Mouse (Mus musculus): ENCODE results near the gene Zfp961. TPM values are rescaled to one million over a fixed set of nuclear protein-coding genes. Genes with fewer than 3 reads are reported as not detected.

Zfp961 gene
- polyA plus RNA-seq, 1 experiment from 2014 or later: 17.7 TPM

GRCm38 (mm10) chr8:71968636-71969035, 17.8 kb downstream of the Zfp961 start:
- H3K36me3 ChIP-seq (ENCODE audit: control insufficient read depth, insufficient read depth, low read length): peaks cover 18% of the 10 kb centered on the region
- 93% methylated on average over 6 of the region's 6 CpGs for WGBS

GRCm38 (mm10) chr8:71971945-71972344, 21.1 kb downstream of the Zfp961 start:
- Histone ChIP-seq H3K4me1 (ENCODE audit: control insufficient read depth, insufficient read depth, low read length) (no peaks in the 10 kb centered on the region), H3K27me3 (ENCODE audit: control insufficient read depth, insufficient read depth, low read length) (no peaks in the 10 kb centered on the region), H3K27ac (ENCODE audit: low read depth, low read length) (no peak overlapping the region), H3K9ac (replicated peaks; ENCODE audit: low read depth, low read length) (no peak overlapping the region), H3K4me3 (ENCODE audit: low read depth, low read length) (no peak overlapping the region), H3K9me3 (ENCODE audit: control insufficient read depth, low read length) (no peaks in the 10 kb centered on the region), H3K36me3 (ENCODE audit: control insufficient read depth, insufficient read depth, low read length) (peaks cover 10% of the 10 kb centered on the region), H3K4me2 (ENCODE audit: low read depth, low read length) (no peak overlapping the region)
- WGBS: 80% methylated on average over 1 of the region's 1 CpGs
- ATAC-seq (ENCODE audit: low read depth): no peak

More at GRCm38 (mm10) chr8:71968636-71969035, 17.8 kb downstream of the Zfp961 start:
- Histone ChIP-seq H3K4me3 (ENCODE audit: low read depth, low read length) (no peak overlapping the region), H3K9ac (replicated peaks; ENCODE audit: low read depth, low read length) (no peak overlapping the region), H3K27ac (ENCODE audit: low read depth, low read length) (no peak overlapping the region), H3K27me3 (ENCODE audit: control insufficient read depth, insufficient read depth, low read length) (no peaks in the 10 kb centered on the region), H3K4me1 (ENCODE audit: control insufficient read depth, insufficient read depth, low read length) (no peaks in the 10 kb centered on the region), H3K4me2 (ENCODE audit: low read depth, low read length) (no peak overlapping the region), H3K9me3 (ENCODE audit: control insufficient read depth, low read length) (no peaks in the 10 kb centered on the region)
- no peak for ATAC-seq (ENCODE audit: low read depth)

GRCm38 (mm10) chr8:71974211-71974610, 23.4 kb downstream of the Zfp961 start:
- H3K4me3 ChIP-seq (ENCODE audit: low read depth, low read length): no peak overlapping the region
- no peaks in the 10 kb centered on the region for H3K4me1 ChIP-seq (ENCODE audit: control insufficient read depth, insufficient read depth, low read length)
- H3K36me3 ChIP-seq (ENCODE audit: control insufficient read depth, insufficient read depth, low read length): no peaks in the 10 kb centered on the region; the same call in 1 of the 2 replicates
- WGBS: 77% methylated on average over 3 of the region's 3 CpGs
- H3K27me3 ChIP-seq (ENCODE audit: control insufficient read depth, insufficient read depth, low read length): no peaks in the 10 kb centered on the region
- ATAC-seq (ENCODE audit: low read depth): no peak
- no peak overlapping the region for H3K4me2 ChIP-seq (ENCODE audit: low read depth, low read length)
- no peaks in the 10 kb centered on the region for H3K9me3 ChIP-seq (ENCODE audit: control insufficient read depth, low read length)
- no peak overlapping the region for H3K27ac ChIP-seq (ENCODE audit: low read depth, low read length)
- no peak overlapping the region for H3K9ac ChIP-seq (replicated peaks; ENCODE audit: low read depth, low read length)

- no peaks in the 10 kb centered on the region for H3K4me1 ChIP-seq (ENCODE audit: control insufficient read depth, insufficient read depth, low read length)
- 78% methylated on average over 2 of the region's 2 CpGs for WGBS
- H3K36me3 ChIP-seq (ENCODE audit: control insufficient read depth, insufficient read depth, low read length): no peaks in the 10 kb centered on the region
- no peaks in the 10 kb centered on the region for H3K27me3 ChIP-seq (ENCODE audit: control insufficient read depth, insufficient read depth, low read length)
- no peak overlapping the region for H3K27ac ChIP-seq (ENCODE audit: low read depth, low read length)
- no peak overlapping the region for H3K4me2 ChIP-seq (ENCODE audit: low read depth, low read length)
- ATAC-seq (ENCODE audit: low read depth): no peak
- H3K9me3 ChIP-seq (ENCODE audit: control insufficient read depth, low read length): no peaks in the 10 kb centered on the region
- H3K9ac ChIP-seq (replicated peaks; ENCODE audit: low read depth, low read length): no peak overlapping the region
- H3K4me3 ChIP-seq (ENCODE audit: low read depth, low read length): no peak overlapping the region
Observed at GRCm38 (mm10) chr8:71981032-71981431, 30.2 kb downstream of the Zfp961 start.

GRCm38 (mm10) chr8:71981456-71981855, 30.6 kb downstream of the Zfp961 start:
- no peak overlapping the region for H3K4me2 ChIP-seq (ENCODE audit: low read depth, low read length)
- H3K9me3 ChIP-seq (ENCODE audit: control insufficient read depth, low read length): no peaks in the 10 kb centered on the region
- no peak overlapping the region for H3K4me3 ChIP-seq (ENCODE audit: low read depth, low read length)
- H3K9ac ChIP-seq (replicated peaks; ENCODE audit: low read depth, low read length): no peak overlapping the region
- no peak overlapping the region for H3K27ac ChIP-seq (ENCODE audit: low read depth, low read length)
- H3K4me1 ChIP-seq (ENCODE audit: control insufficient read depth, insufficient read depth, low read length): no peaks in the 10 kb centered on the region
- no peaks in the 10 kb centered on the region for H3K27me3 ChIP-seq (ENCODE audit: control insufficient read depth, insufficient read depth, low read length)
- H3K36me3 ChIP-seq (ENCODE audit: control insufficient read depth, insufficient read depth, low read length): no peaks in the 10 kb centered on the region
- ATAC-seq (ENCODE audit: low read depth): no peak
- WGBS: 86% methylated on average over 4 of the region's 4 CpGs

GRCm38 (mm10) chr8:71984601-71985000, 33.8 kb downstream of the Zfp961 start:
- Histone ChIP-seq H3K9me3 (ENCODE audit: control insufficient read depth, low read length) (no peaks in the 10 kb centered on the region), H3K9ac (replicated peaks; ENCODE audit: low read depth, low read length) (no peak overlapping the region), H3K4me3 (ENCODE audit: low read depth, low read length) (no peak overlapping the region), H3K4me1 (ENCODE audit: control insufficient read depth, insufficient read depth, low read length) (0 out of 2 replicates have a peak, but pooled peaks cover 5% of the 10 kb centered on the region), H3K36me3 (ENCODE audit: control insufficient read depth, insufficient read depth, low read length) (no peaks in the 10 kb centered on the region), H3K4me2 (ENCODE audit: low read depth, low read length) (no peak overlapping the region), H3K27me3 (ENCODE audit: control insufficient read depth, insufficient read depth, low read length) (no peaks in the 10 kb centered on the region), H3K27ac (ENCODE audit: low read depth, low read length) (no peak overlapping the region)
- 66% methylated on average over 4 of the region's 4 CpGs for WGBS
- ATAC-seq (ENCODE audit: low read depth): no peak

GRCm38 (mm10) chr8:71988110-71988866, 37.5 kb downstream of the Zfp961 start:
- Histone ChIP-seq H3K9ac (replicated peaks; ENCODE audit: low read depth, low read length) (peak overlapping the region; percentile 61), H3K4me2 (ENCODE audit: low read depth, low read length) (peak overlapping the region; percentile 75), H3K27me3 (ENCODE audit: control insufficient read depth, insufficient read depth, low read length) (no peaks in the 10 kb centered on the region), H3K4me1 (ENCODE audit: control insufficient read depth, insufficient read depth, low read length) (0 out of 2 replicates have a peak, but pooled peaks cover 5% of the 10 kb centered on the region), H3K36me3 (ENCODE audit: control insufficient read depth, insufficient read depth, low read length) (no peaks in the 10 kb centered on the region), H3K27ac (ENCODE audit: low read depth, low read length) (peak overlapping the region; percentile 57; the same call in 1 of the 2 replicates), H3K4me3 (ENCODE audit: low read depth, low read length) (peak overlapping the region; percentile 42), H3K9me3 (ENCODE audit: control insufficient read depth, low read length) (no peaks in the 10 kb centered on the region)
- peak; percentile 95 for ATAC-seq (ENCODE audit: low read depth)
- 14% methylated on average over 24 of the region's 24 CpGs for WGBS

- Histone ChIP-seq H3K9me3 (ENCODE audit: control insufficient read depth, low read length) (no peaks in the 10 kb centered on the region), H3K4me1 (ENCODE audit: control insufficient read depth, insufficient read depth, low read length) (0 out of 2 replicates have a peak, but pooled peaks cover 5% of the 10 kb centered on the region), H3K9ac (replicated peaks; ENCODE audit: low read depth, low read length) (peak overlapping the region; percentile 61), H3K4me3 (ENCODE audit: low read depth, low read length) (peak overlapping the region; percentile 42), H3K27ac (ENCODE audit: low read depth, low read length) (peak overlapping the region; percentile 57; the same call in 1 of the 2 replicates), H3K4me2 (ENCODE audit: low read depth, low read length) (peak overlapping the region; percentile 75), H3K27me3 (ENCODE audit: control insufficient read depth, insufficient read depth, low read length) (no peaks in the 10 kb centered on the region), H3K36me3 (ENCODE audit: control insufficient read depth, insufficient read depth, low read length) (no peaks in the 10 kb centered on the region)
- 44% methylated on average over 13 of the region's 13 CpGs for WGBS
- ATAC-seq (ENCODE audit: low read depth): peak; percentile 63
Observed at GRCm38 (mm10) chr8:71988867-71989599, 38.2 kb downstream of the Zfp961 start.

- ATAC-seq (ENCODE audit: low read depth): no peak
- Histone ChIP-seq H3K4me1 (ENCODE audit: control insufficient read depth, insufficient read depth, low read length) (no peaks in the 10 kb centered on the region), H3K27me3 (ENCODE audit: control insufficient read depth, insufficient read depth, low read length) (no peaks in the 10 kb centered on the region), H3K9ac (replicated peaks; ENCODE audit: low read depth, low read length) (no peak overlapping the region), H3K36me3 (ENCODE audit: control insufficient read depth, insufficient read depth, low read length) (no peaks in the 10 kb centered on the region), H3K27ac (ENCODE audit: low read depth, low read length) (no peak overlapping the region), H3K4me3 (ENCODE audit: low read depth, low read length) (no peak overlapping the region), H3K9me3 (ENCODE audit: control insufficient read depth, low read length) (no peaks in the 10 kb centered on the region), H3K4me2 (ENCODE audit: low read depth, low read length) (no peak overlapping the region)
- WGBS: 94% methylated on average over 1 of the region's 1 CpGs
Observed at GRCm38 (mm10) chr8:71999434-71999833, 48.6 kb downstream of the Zfp961 start.

Measured in neural tube, embryonic 14.5 days (tissue).